Mouse (Mus musculus) pancreas, adult 10 weeks (tissue): Measurements from ENCODE around the gene Odaph. TPM values are rescaled to one million over a fixed set of nuclear protein-coding genes. Genes with fewer than 3 reads are reported as not detected.

ENCODE experiments used
- polyA plus RNA-seq: library from polyadenylated mRNA; stranded (reverse); fragments of 350-450 nt; fragmentation: Illumina TruSeq; extraction: RNeasy Lipid Tissue Mini Kit (QIAGEN cat#74804); gene quantifications from one replicate; pipeline ENCODE4 v1.2.3, GENCODE M21; 2015; ENCODE audit warnings: low read depth, low replicate concordance; ENCODE audit not compliant: insufficient read depth

The Odaph gene
- not detected for polyA plus RNA-seq

GRCm38 (mm10) chr5:91987236-91987635, at the start of gene Odaph:
Gene Odaph (plus strand): TSS chr5:91987475.

GRCm38 (mm10) chr5:91962639-91963440, 24.4 kb upstream of the Odaph start, which contains the start of gene Rchy1:
Gene Rchy1 (minus strand): TSS chr5:91963068.

GRCm38 (mm10) chr5:92043783-92044182, 56.5 kb downstream of the Odaph start, which contains the start of gene Cdkl2:
Gene Cdkl2 (minus strand): TSS chr5:92043883.

Other genes with a start within 250 kb of the Odaph start
- gene Rchy1, start 24.4 kb upstream of the Odaph start, polyA plus RNA-seq: 18.4 TPM
- 2.6 TPM for gene Cdkl2, start 56.4 kb downstream of the Odaph start, polyA plus RNA-seq
- gene G3bp2, start 96.2 kb downstream of the Odaph start, polyA plus RNA-seq: 13.7 TPM
- 24.5 TPM for gene Uso1, start 150.5 kb downstream of the Odaph start, polyA plus RNA-seq
- gene U90926, start 227.9 kb downstream of the Odaph start, polyA plus RNA-seq: not detected